Mouse (Mus musculus) CD4-positive, CD25-positive, alpha-beta regulatory T cell, adult 4 months (primary cell): ENCODE measurements around the gene Vwa8. TPM values are rescaled to one million over a fixed set of nuclear protein-coding genes. Genes with fewer than 3 reads are reported as not detected.
A peak's percentile ranks its signal among the peaks of the same experiment; 100 is the strongest.

Experiments used
- ATAC-seq: one replicate; pipeline ENCODE4 v1.8.0; 2017
- polyA plus RNA-seq, 2 experiments: library from polyadenylated mRNA; unstranded; fragments of 100-300 nt; shearing (Covaris generic); gene quantifications; one replicate each; pipeline ENCODE4 v1.2.1; 2017

Gene Vwa8
- polyA plus RNA-seq, 2 experiments from 2014 or later, result 6.0 to 6.2 TPM

DNA sequence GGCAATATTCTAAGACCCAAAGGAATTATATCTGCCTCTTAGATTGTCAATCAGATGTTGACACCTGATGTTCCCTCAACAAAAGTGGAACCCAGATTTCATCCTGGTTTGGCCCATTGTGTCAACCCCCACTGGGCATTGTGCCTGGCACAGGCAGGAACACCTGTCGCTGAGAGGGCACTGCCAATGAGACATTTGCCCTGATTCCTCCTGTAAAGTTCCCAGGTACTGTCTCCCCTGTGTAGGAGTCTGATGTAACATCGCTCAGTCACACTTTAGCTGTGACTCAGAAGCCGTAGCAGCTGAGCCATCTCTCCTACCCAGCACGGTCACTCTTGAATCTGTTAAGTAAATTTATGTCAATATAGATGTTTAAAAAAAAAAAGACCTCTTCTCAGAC lies 382.8 kb downstream of the Vwa8 start:
- ATAC-seq, result no peak

DNA sequence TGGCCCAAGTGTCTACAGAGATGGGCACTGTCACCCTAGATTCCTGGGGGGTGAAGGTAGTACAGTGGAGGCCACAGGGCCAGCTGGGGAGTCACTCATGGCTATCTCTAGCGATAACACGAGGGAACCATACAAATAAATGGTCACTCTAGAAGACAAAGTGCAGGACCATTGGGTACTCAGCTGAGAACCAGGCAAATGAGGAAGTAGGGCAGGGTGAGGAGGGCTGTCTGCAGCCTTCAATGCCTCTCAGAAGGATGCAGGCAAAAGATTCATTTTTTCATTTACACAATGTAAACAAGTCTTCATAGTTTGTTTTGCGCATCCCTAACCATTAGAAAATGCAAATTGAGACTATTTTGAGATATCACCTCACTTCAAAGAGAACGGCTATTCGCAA lies 384.8 kb downstream of the Vwa8 start:
- no peak for ATAC-seq

DNA sequence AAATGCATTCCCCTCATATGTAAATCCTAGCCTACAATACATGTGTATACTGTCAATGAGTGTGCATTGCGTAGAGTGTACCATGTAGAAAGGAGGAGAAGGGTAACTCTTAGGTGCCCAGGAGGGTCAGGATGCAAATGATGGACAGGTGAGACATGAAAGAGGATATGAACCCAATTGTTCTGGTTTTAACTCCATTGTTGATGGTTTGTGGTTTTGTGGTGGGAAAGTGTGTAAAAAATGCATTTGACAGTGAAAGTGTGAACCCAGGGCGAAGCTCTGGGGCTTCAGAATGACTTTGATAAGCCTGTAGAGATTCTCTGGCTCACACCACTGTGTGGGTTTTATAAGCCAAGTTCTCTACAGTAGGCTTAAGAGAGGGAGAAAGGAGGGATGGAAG lies 385.7 kb downstream of the Vwa8 start:
- ATAC-seq, result no peak

DNA sequence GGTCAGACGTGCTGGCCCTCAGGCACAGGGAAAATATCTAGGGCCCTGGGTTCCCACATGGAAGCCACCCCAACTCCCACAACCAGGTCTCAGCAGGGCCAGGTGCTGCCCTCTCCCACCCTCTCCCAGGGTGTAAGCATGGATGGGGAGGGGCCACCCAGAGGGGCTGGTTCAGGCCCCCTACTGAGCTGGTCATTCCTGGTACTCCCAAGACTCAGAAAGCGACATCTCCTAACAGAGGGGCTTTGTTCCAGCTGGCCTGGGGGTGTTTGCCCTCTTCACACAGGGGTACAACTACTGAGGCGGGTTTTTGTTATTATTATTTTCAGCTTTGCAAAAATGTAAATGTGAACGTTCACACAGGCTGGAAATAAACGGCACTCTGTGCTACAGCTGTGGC lies 386.3 kb downstream of the Vwa8 start:
- no peak for ATAC-seq

DNA sequence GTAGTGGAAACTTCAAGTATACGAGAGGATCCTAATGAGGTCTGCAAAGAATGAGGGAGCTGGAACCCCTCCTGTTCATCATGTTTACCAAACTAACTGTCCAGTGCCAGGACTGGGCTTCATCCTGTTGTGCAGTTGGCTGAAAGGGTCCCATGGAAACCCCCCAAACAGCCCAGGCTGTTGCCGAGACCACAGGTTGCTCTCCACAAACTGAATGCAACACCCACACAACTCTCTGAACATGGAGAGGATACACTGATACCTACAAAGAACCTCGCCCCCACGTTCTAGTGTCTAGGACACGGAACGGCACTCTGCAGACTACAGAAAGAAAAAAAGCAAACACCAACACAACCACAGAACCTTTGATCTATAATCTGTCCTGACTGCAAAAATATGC lies 387.4 kb downstream of the Vwa8 start:
- peak; percentile 85 for ATAC-seq

DNA sequence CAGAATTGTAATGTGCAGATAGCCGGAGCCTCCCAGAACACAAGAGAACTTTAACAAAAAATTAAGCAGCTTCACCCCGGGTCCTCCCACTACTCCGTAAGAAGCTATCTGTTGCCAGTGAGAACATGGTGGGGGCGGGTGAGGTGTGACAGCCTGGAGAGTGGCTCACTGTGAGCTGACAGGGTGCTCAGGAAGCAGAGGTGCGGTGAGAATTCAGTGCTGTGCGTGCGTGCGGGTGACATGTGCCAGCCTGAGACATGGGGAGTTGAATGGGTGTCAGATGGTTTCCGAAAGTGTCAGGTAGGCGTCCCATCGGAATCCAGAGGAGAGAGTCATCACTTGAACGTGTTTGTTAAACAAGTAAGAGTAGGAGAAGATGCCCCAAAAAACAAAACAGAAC lies 390.6 kb downstream of the Vwa8 start:
- no peak for ATAC-seq

DNA sequence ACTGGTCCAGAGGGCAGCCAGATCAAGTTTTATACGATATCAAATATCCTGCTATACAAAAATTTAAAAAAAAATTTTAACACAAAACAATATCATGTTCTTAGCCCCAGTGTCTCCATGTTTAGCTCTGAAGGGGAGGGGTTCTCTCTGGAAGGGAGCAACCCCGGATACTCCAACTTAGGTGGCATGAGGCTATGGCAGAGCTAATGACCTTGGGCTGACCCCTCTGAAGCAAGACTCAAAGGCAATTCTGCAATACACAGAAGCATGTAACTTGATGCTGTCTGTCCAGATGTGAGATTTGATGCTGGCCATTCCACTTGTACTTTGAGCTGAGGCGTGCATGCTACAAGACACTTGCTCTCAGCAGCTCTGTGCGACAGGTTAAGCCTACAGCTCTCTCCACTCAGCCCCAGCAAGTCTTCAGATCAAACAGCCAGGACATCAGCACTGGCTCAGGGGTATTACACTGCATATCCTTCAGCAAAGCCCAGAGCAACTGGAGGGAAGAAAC lies 392.3 kb downstream of the Vwa8 start:
- no peak for ATAC-seq

DNA sequence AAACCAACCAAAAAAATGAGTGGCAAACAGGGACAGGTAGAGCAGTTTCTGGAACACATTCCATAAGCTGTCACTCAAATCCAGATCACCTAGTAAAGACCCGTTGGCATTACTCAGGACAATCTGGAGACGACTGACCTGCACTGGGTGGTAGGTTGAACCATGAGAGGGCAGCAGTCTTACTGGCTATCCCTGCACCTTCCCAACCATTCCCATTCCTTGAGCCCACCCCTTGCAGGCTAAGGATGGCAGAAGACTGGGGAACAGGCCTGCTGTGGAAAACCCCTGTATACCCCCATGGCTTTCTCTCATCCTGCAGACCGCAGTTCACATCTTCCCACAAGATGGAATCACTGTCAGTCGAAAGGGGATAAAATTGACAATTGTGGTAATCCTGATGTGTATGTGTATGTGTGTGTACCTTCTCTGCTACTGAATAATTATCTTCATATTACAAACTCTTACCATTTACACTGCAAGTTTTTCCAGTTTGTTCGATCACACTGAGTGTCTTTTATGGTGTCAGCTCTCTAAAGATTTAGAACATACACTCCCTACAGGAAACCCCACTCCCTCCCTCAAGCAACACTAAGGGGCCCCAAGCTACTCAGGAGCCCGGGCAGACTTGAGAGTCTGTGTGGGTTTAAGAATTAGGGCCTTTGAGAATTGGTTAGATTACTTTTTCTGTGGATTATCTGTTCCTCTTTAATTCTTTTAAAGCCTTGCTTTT lies 393.0 kb downstream of the Vwa8 start:
- no peak for ATAC-seq

DNA sequence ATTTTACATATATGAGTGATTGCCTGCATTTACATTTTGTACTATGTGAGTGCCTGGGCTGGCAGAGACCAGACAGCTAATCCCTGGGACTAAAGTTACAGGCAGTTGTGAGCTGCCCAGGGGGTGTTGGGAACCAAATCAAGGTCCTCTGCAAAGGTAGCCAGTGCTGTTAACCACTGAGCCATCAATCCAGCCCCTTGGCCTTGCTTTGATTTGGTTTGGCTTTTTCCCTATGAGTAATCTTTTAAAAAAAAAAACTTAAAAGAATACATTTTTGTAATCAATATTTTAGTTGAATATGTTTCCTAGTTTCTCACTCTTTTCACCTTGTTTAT lies 393.5 kb downstream of the Vwa8 start:
- ATAC-seq, result no peak

DNA sequence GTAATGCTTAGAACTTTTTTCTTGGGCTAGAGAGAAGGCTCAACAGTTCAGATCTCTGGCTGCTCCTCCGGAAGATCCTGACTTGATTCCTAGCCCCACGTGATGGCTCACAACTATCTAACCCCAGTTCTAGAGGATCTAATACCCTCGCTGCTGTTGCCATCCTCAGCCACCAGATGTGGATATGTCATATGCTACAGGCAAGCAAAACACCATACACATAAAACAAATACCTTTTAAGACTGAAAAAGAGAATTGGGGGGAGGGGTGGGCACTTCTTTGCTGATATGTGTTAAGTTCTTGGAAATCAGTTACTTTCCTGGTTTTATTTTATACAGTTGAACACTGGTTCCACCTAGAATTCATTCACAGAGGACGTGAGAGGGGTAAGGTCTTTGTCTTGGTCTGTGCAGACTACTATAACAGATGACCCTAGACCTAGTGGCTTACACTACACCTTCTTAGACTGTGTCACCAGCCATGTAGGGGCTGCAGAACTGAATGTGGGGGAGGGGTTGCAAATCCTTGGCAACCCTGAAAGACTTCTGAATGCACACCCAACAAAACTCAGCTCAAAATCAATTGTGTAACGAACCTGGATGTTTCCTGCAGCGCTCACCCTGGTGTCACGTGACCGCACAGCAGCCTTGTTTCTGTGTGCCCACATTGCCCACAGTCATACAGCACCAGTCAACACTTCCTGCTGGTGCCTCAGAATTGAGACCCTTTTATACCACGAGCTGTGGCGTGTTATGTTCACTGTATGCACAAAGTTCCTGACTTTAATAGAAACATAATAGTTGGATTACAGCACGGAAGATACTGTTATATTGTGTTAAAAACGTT lies 394.4 kb downstream of the Vwa8 start:
- peak; percentile 94 for ATAC-seq

DNA sequence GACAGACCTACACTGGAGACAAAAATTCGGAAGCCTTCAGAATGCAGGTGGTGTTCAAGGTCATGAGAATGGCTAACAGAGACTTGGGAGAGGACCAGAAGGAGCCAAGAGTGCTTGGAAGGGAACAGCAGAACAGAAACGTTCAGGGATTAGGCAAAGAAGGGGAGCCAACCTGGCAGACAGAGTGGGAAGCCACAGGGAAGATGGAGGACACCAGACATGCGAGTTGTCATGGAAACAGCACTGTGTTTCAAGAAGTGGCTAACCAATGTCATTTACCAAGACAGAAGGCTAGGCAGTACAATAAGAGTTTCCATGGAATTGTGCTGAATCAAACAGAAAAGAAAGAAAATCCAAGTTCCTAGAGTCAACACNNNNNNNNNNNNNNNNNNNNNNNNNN lies 395.7 kb downstream of the Vwa8 start:
- no peak for ATAC-seq

DNA sequence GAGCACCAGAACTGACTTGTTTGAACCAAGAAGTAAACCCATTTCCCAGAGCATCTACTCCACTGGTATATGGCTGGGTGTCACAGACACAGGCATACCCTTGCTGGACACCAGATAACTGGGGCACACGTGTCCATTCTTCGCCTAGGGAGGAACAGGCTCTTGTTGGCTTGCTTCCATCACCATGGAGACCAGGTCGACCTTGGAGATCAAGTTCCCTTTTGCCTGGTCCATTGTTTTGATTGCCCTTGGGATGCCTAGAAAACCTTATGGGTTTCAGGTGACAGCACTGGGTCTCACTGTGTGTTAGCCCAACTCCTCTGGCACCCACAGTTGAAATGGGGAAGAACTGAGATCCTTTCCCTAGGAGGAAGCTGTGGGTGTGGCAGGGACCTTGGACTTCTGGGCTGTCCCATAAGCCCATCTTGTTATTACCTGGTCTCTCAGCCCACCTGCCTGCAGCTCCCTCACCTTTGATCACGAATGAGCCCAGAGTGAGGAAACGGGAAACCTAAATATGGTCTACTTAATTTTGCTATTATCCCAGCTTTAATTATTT lies 403.0 kb downstream of the Vwa8 start:
- no peak for ATAC-seq

Other genes starting within 250 kb of the Vwa8 start
- gene Dgkh, start 116.3 kb upstream of the Vwa8 start, polyA plus RNA-seq, result 1 to 10 TPM; 2.6 to 3.0 TPM